Mouse (Mus musculus) neural tube, embryonic 10.5 days (tissue): ENCODE measurements around the gene Serpinb7.

Source experiments
- DNase-seq: peaks from one replicate; pipeline ENCODE4 v3.0.0-alpha.2; 2017; ENCODE audit warnings: low spot score; ENCODE audit errors: extremely low spot score

The Serpinb7 gene

DNA sequence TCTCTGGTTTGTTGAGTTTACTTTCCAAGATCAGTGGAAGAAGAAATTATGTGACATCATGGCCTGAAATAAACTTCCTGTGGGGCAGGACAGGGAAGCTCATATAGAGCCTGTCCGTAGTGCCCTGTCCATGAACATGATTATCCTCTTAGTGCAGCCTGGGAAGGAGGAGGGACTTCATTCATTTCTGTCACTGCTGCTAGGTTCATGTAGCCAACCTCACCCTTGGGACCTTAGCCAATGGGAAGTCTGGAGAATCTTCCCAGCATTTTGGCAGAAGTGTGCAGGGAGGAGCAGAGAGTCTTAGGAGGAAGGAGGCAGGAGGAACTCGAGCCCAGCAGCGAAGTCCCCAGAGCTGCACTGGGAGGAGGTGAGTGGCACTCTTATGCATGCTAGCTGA, at the start of gene Serpinb7:
Gene Serpinb7, plus strand, starts transcription at position 301 of the 400 bp plus-strand sequence.
- no peak for DNase-seq

DNA sequence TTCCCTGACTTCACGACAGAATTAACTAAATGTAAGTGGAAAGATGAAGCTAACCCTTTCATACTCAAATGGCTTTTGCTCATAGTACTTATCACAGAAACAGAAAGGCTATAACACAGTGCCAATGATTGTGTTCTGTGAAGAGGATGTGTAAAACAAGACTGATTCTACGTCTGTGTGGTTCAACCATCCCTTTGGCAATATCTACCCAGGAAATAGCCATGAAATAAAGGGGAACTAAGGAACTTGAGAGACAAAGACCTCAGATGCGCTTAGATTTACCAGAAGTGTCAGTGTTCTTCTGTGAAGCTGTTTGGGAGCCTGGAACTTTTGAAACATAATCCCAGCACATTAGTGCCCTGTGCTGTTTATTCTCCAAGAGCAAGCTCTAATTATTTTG, 49.1 kb upstream of the Serpinb7 start:
- no peak for DNase-seq

GRCm38 (mm10) chr1:107351115-107351514, 48.3 kb upstream of the Serpinb7 start:
- DNase-seq, result no peak

- DNase-seq, result no peak
These were observed 46.4 kb upstream of the Serpinb7 start for GRCm38 (mm10) chr1:107353046-107353445.

DNA sequence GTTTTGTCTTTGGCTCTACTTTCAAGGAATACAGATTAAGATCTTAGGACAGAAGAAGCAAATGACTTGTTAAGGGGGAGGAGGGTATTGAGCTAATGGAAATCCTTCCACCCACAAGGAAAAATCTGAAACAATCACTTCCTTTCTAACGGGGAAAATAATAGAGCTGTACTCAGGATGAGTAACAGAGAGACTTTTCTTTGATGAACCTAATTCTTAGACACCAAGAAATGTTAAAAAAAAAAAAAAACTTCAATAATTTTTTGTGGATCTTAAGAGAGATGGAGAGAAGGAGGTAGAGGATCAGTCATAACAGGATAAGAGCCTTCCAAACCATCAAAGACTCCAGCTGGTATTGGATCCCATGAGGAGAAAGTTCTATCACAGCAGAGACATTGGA, 38.6 kb upstream of the Serpinb7 start, which contains the start of gene Serpinb11:
Gene Serpinb11, plus strand, starts transcription at position 301 of the 400 bp plus-strand sequence.
- DNase-seq, result no peak

GRCm38 (mm10) chr1:107365973-107366372, 33.5 kb upstream of the Serpinb7 start:
- no peak for DNase-seq

GRCm38 (mm10) chr1:107368944-107369343, 30.5 kb upstream of the Serpinb7 start:
- DNase-seq, result no peak

GRCm38 (mm10) chr1:107376952-107377351, 22.5 kb upstream of the Serpinb7 start:
- DNase-seq, result no peak

DNA sequence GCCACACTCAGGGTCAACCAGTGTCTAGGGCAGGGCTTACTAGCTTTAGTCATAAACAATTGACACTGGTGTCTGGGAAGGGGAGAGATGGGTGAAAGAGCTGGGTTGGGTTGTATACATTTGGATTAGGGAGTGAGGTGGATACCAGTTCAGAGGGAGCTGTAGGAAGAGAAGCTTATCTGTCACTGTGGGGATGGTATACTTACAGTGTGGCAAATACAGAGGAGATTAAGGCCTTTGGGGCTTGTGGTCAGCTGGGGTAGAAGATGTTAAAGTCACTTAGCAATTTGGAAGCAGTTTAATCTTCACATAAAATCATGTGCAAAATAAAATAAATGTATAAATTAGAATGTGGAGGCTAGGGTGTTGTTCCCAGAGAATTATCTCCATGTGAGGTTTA, 21.1 kb upstream of the Serpinb7 start:
- no peak for DNase-seq

GRCm38 (mm10) chr1:107381491-107381890, 18.0 kb upstream of the Serpinb7 start:
- DNase-seq, result no peak

DNA sequence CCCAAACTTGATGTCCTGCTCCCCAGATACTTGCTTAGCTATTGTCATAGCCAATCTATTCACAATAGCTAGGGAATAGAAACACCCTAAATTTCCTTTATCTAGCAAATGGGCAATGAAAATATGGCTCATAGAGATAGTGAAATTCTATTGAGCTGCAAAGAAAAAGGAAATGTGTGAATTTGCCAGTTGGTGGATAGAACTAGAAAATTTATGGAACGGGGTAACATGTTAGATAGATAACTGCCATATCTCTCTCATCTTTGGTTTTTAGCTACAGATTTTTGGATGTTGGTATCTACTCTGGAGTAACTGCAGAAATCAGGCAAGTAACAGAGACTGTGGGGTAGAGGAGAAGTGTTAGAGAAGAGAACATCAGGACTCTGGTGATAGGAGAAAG, 17.1 kb upstream of the Serpinb7 start:
- DNase-seq, result no peak

- DNase-seq, result no peak
These were observed 14.9 kb upstream of the Serpinb7 start for GRCm38 (mm10) chr1:107384532-107384931.

- no peak for DNase-seq
These were observed 9.7 kb upstream of the Serpinb7 start for GRCm38 (mm10) chr1:107389753-107390152.

- no peak for DNase-seq
These were observed 2.0 kb upstream of the Serpinb7 start for GRCm38 (mm10) chr1:107397481-107397880.

DNA sequence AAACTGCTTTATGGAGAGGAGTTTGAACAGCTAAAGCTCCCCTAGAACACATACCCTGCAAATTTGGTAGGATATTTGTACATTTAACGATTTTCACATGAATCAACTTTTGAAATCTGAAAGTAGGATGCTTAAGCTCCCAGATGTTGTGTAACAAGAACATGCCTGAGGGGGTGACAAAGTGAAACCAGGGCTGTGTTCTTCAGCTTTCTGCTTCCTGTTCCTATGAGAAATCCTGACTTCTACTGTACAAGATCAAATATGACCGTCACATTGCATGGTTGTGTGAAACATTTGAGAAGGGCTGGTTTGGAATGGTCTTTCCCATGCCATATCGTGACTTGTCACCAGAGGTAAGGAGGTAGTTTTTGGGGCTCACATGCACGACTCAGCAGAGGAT, 2.6 kb downstream of the Serpinb7 start:
- no peak for DNase-seq

DNA sequence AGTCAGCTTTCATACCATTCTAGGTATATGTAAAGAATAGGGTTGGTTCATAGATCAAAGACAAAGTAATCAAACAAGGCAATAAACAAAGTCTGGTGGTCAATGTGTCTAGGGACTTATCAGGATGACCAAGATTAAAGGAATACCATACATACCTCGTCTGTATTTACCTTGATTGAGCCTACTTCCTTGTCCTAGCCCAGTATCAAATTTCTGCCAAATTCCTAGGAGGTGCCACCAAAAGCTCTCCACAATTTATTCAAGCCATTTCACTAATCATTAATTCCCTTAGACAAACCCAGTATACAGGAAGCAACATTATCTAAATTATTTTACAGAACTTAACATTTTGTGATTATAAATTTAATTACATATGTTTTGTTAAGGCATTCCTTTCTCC, 15.2 kb downstream of the Serpinb7 start:
- DNase-seq, result no peak

- no peak for DNase-seq
These were observed 23.0 kb downstream of the Serpinb7 start for GRCm38 (mm10) chr1:107422487-107422886.

- DNase-seq, result no peak
These were observed 31.8 kb downstream of the Serpinb7 start for GRCm38 (mm10) chr1:107431253-107431652.

DNA sequence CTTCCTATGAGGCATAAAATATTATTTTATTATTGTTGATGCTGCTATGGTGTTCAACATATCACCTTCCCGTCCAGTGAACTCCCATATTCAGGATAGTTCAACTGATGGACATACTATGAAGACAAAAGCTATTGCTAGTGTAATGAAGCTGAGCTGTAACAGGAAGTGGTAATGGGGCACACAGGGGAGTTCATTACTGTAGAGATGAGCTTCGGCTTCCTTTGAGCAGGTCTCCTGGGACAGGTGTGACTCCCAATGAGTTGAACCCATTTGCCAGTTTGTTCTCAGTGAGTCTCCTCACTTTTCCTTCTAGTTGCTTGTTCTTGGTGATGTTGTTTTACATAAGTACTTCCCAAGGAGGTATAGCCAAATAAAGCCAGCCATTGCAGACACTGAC, 36.1 kb downstream of the Serpinb7 start:
- DNase-seq, result no peak

DNA sequence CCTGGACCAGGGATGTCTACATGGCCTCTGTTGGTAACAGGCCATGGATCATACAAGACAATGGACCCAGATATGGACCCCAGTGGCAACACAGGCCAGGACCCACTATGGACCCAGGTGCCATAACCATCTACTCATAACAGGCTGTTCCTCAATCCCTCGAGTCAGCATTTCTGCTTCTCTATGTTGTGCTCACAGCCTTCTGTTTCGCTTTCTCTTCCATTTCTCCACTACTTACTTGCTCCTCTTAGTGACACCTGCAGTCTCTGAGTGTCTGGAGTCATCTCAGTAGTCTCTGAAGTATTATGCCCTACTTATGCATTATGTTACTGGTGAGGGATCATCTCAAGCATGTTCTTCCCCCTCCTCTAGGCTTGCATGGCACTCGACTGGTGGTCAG, 40.0 kb downstream of the Serpinb7 start:
- no peak for DNase-seq

GRCm38 (mm10) chr1:107445352-107445751, 45.9 kb downstream of the Serpinb7 start:
- DNase-seq, result no peak

DNA sequence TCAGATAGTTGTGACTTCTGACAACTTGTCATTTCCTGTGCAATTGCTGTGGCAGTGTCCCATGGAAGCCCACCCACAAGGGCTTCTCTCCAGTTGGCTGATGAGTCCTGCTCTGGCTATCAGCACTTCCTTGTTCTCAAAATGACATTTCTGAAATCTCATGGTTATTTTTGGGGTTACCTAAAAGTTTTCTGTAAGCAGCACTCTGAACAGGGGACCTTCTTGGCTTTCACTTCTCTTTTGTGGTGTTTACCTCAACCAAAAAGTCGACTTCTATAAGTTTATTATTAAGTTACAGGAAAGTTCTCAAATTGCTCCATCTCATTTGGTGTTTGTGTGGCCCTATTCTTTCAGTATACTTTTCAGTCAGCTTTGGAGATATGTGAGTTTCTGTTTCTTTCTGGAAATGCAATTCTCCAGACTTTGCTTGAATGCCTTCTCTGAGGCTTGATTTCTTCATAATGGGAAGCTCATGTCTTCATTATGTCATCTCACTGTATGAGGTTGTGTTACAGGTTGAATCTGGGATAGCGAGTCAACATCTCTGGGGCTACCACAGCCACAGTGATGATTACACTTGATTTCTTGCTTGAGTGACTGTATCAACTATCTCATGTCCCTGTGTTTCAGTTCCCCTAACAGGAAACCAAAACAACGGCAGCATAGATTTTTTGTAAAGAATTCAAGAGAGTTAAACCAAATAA, 47.9 kb downstream of the Serpinb7 start:
- DNase-seq, result no peak

DNA sequence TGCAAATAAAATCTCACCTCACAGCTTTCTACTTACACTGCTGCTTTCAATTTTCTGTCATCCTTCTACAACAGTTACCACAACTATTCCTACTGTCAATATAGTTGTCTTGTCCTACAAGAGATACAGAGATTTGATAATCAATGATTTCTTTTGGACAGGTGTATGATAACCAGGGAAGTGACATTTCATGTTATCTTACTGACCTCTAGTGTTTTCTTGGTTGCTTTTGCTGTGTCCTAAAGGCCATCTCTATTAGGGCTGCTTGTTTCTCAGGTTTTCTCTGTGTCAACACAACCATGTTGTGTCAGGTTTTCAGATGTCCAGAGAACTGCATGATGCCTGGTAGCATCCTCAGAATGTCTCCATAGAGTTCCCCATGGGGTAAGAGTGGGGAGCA, 80.5 kb downstream of the Serpinb7 start:
- DNase-seq, result no peak

- DNase-seq, result peak; percentile 75
These were observed 82.0 kb downstream of the Serpinb7 start for GRCm38 (mm10) chr1:107481452-107481851.
